Mouse (Mus musculus): ENCODE measurements at regions not wholly inside any gene's neighbourhood (a gene's known extent, or its start where the extent isn't known, plus 50 kb on each side); places are given as distances from the start of the nearest gene placed in this dataset.

GRCm38 (mm10) chr16:75285811-75286210, 300.1 kb downstream of the Lipi start:
- Histone ChIP-seq H3K4me2 (ENCODE audit: low read length) (no peak overlapping the region), H3K27me3 (ENCODE audit: control insufficient read depth, insufficient read depth, low read depth, low read length) (no peaks in the 10 kb centered on the region), H3K27ac (ENCODE audit: low read length) (no peak overlapping the region), H3K4me1 (ENCODE audit: control insufficient read depth, insufficient read depth, low read length) (no peaks in the 10 kb centered on the region), H3K4me3 (ENCODE audit: low read depth, low read length) (no peak overlapping the region), H3K36me3 (ENCODE audit: control insufficient read depth, insufficient read depth, low read length) (no peaks in the 10 kb centered on the region), H3K9me3 (replicated peaks; ENCODE audit: control insufficient read depth, low read length, poor library complexity, severe bottlenecking) (no peaks in the 10 kb centered on the region), H3K9ac (ENCODE audit: low read depth, low read length) (no peak overlapping the region)
- no peak for ATAC-seq
- 95% methylated on average over 2 of the region's 2 CpGs for WGBS

GRCm38 (mm10) chr16:75263903-75264302, 322.0 kb downstream of the Lipi start:
- Histone ChIP-seq H3K27me3 (ENCODE audit: control insufficient read depth, insufficient read depth, low read depth, low read length) (no peaks in the 10 kb centered on the region), H3K4me3 (ENCODE audit: low read depth, low read length) (no peak overlapping the region), H3K36me3 (ENCODE audit: control insufficient read depth, insufficient read depth, low read length) (no peaks in the 10 kb centered on the region), H3K9me3 (replicated peaks; ENCODE audit: control insufficient read depth, low read length, poor library complexity, severe bottlenecking) (no peaks in the 10 kb centered on the region), H3K27ac (ENCODE audit: low read length) (no peak overlapping the region), H3K4me2 (ENCODE audit: low read length) (no peak overlapping the region), H3K9ac (ENCODE audit: low read depth, low read length) (no peak overlapping the region), H3K4me1 (ENCODE audit: control insufficient read depth, insufficient read depth, low read length) (no peaks in the 10 kb centered on the region)
- ATAC-seq: no peak
- WGBS: 69% methylated on average over 6 of the region's 6 CpGs

- H3K9ac ChIP-seq (ENCODE audit: low read depth, low read length): no peak overlapping the region
- H3K9me3 ChIP-seq (replicated peaks; ENCODE audit: control insufficient read depth, low read length, poor library complexity, severe bottlenecking): no peaks in the 10 kb centered on the region
- H3K4me3 ChIP-seq (ENCODE audit: low read depth, low read length): no peak overlapping the region
- no peaks in the 10 kb centered on the region for H3K27me3 ChIP-seq (ENCODE audit: control insufficient read depth, insufficient read depth, low read depth, low read length)
- no peaks in the 10 kb centered on the region for H3K36me3 ChIP-seq (ENCODE audit: control insufficient read depth, insufficient read depth, low read length)
- 93% methylated on average over 1 of the region's 1 CpGs for WGBS
- no peak for ATAC-seq
- no peaks in the 10 kb centered on the region for H3K4me1 ChIP-seq (ENCODE audit: control insufficient read depth, insufficient read depth, low read length)
- no peak overlapping the region for H3K27ac ChIP-seq (ENCODE audit: low read length)
- no peak overlapping the region for H3K4me2 ChIP-seq (ENCODE audit: low read length)
Measured at GRCm38 (mm10) chr16:75254981-75255380, 330.9 kb downstream of the Lipi start.

GRCm38 (mm10) chr16:75249170-75249569, 336.7 kb downstream of the Lipi start:
- no peaks in the 10 kb centered on the region for H3K27me3 ChIP-seq (ENCODE audit: control insufficient read depth, insufficient read depth, low read depth, low read length)
- no peaks in the 10 kb centered on the region for H3K4me1 ChIP-seq (ENCODE audit: control insufficient read depth, insufficient read depth, low read length)
- no peak overlapping the region for H3K4me3 ChIP-seq (ENCODE audit: low read depth, low read length)
- no peak for ATAC-seq
- H3K36me3 ChIP-seq (ENCODE audit: control insufficient read depth, insufficient read depth, low read length): no peaks in the 10 kb centered on the region
- H3K4me2 ChIP-seq (ENCODE audit: low read length): no peak overlapping the region
- no peaks in the 10 kb centered on the region for H3K9me3 ChIP-seq (replicated peaks; ENCODE audit: control insufficient read depth, low read length, poor library complexity, severe bottlenecking)
- no peak overlapping the region for H3K9ac ChIP-seq (ENCODE audit: low read depth, low read length)
- 15% methylated on average over 5 of the region's 5 CpGs for WGBS
- no peak overlapping the region for H3K27ac ChIP-seq (ENCODE audit: low read length)

- ATAC-seq: no peak
- 91% methylated on average over 2 of the region's 2 CpGs for WGBS
Measured at GRCm38 (mm10) chr16:75240383-75240782, 345.5 kb downstream of the Lipi start.

GRCm38 (mm10) chr16:75232133-75232532, 353.7 kb downstream of the Lipi start:
- Histone ChIP-seq H3K4me2 (ENCODE audit: low read length) (no peak overlapping the region), H3K4me3 (ENCODE audit: low read depth, low read length) (no peak overlapping the region), H3K9me3 (replicated peaks; ENCODE audit: control insufficient read depth, low read length, poor library complexity, severe bottlenecking) (no peaks in the 10 kb centered on the region), H3K4me1 (ENCODE audit: control insufficient read depth, insufficient read depth, low read length) (no peaks in the 10 kb centered on the region), H3K36me3 (ENCODE audit: control insufficient read depth, insufficient read depth, low read length) (no peaks in the 10 kb centered on the region), H3K27ac (ENCODE audit: low read length) (no peak overlapping the region), H3K27me3 (ENCODE audit: control insufficient read depth, insufficient read depth, low read depth, low read length) (no peaks in the 10 kb centered on the region), H3K9ac (ENCODE audit: low read depth, low read length) (no peak overlapping the region)
- 91% methylated on average over 1 of the region's 1 CpGs for WGBS
- ATAC-seq: no peak

More at GRCm38 (mm10) chr16:75240383-75240782, 345.5 kb downstream of the Lipi start:
- Histone ChIP-seq H3K9me3 (replicated peaks; ENCODE audit: control insufficient read depth, low read length, poor library complexity, severe bottlenecking) (no peaks in the 10 kb centered on the region), H3K4me3 (ENCODE audit: low read depth, low read length) (no peak overlapping the region), H3K27ac (ENCODE audit: low read length) (no peak overlapping the region), H3K27me3 (ENCODE audit: control insufficient read depth, insufficient read depth, low read depth, low read length) (no peaks in the 10 kb centered on the region), H3K36me3 (ENCODE audit: control insufficient read depth, insufficient read depth, low read length) (no peaks in the 10 kb centered on the region), H3K9ac (ENCODE audit: low read depth, low read length) (no peak overlapping the region), H3K4me1 (ENCODE audit: control insufficient read depth, insufficient read depth, low read length) (no peaks in the 10 kb centered on the region), H3K4me2 (ENCODE audit: low read length) (no peak overlapping the region)

GRCm38 (mm10) chr16:75193404-75193803, 392.5 kb downstream of the Lipi start:
- Histone ChIP-seq H3K4me1 (ENCODE audit: control insufficient read depth, insufficient read depth, low read length) (no peaks in the 10 kb centered on the region), H3K27ac (ENCODE audit: low read length) (no peak overlapping the region), H3K4me3 (ENCODE audit: low read depth, low read length) (no peak overlapping the region), H3K9ac (ENCODE audit: low read depth, low read length) (no peak overlapping the region), H3K4me2 (ENCODE audit: low read length) (no peak overlapping the region), H3K36me3 (ENCODE audit: control insufficient read depth, insufficient read depth, low read length) (no peaks in the 10 kb centered on the region), H3K27me3 (ENCODE audit: control insufficient read depth, insufficient read depth, low read depth, low read length) (no peaks in the 10 kb centered on the region), H3K9me3 (replicated peaks; ENCODE audit: control insufficient read depth, low read length, poor library complexity, severe bottlenecking) (no peaks in the 10 kb centered on the region)
- WGBS: 68% methylated on average over 2 of the region's 2 CpGs
- ATAC-seq: no peak

GRCm38 (mm10) chr16:75190316-75190715, 395.5 kb downstream of the Lipi start:
- WGBS: 87% methylated on average over 6 of the region's 6 CpGs
- ATAC-seq: no peak
- H3K4me3 ChIP-seq (ENCODE audit: low read depth, low read length): no peak overlapping the region

GRCm38 (mm10) chr16:75166040-75166439, 419.8 kb downstream of the Lipi start:
- Histone ChIP-seq H3K27ac (ENCODE audit: low read length) (no peak overlapping the region), H3K4me1 (ENCODE audit: control insufficient read depth, insufficient read depth, low read length) (no peaks in the 10 kb centered on the region), H3K4me3 (ENCODE audit: low read depth, low read length) (no peak overlapping the region), H3K4me2 (ENCODE audit: low read length) (no peak overlapping the region), H3K9ac (ENCODE audit: low read depth, low read length) (no peak overlapping the region), H3K27me3 (ENCODE audit: control insufficient read depth, insufficient read depth, low read depth, low read length) (no peaks in the 10 kb centered on the region), H3K36me3 (ENCODE audit: control insufficient read depth, insufficient read depth, low read length) (no peaks in the 10 kb centered on the region), H3K9me3 (replicated peaks; ENCODE audit: control insufficient read depth, low read length, poor library complexity, severe bottlenecking) (no peaks in the 10 kb centered on the region)
- WGBS: 93% methylated on average over 1 of the region's 1 CpGs
- ATAC-seq: no peak

More at GRCm38 (mm10) chr16:75190316-75190715, 395.5 kb downstream of the Lipi start:
- H3K4me1 ChIP-seq (ENCODE audit: control insufficient read depth, insufficient read depth, low read length): no peaks in the 10 kb centered on the region
- H3K4me2 ChIP-seq (ENCODE audit: low read length): no peak overlapping the region
- H3K27ac ChIP-seq (ENCODE audit: low read length): no peak overlapping the region
- H3K9me3 ChIP-seq (replicated peaks; ENCODE audit: control insufficient read depth, low read length, poor library complexity, severe bottlenecking): no peaks in the 10 kb centered on the region
- no peaks in the 10 kb centered on the region for H3K27me3 ChIP-seq (ENCODE audit: control insufficient read depth, insufficient read depth, low read depth, low read length)
- no peak overlapping the region for H3K9ac ChIP-seq (ENCODE audit: low read depth, low read length)
- no peaks in the 10 kb centered on the region for H3K36me3 ChIP-seq (ENCODE audit: control insufficient read depth, insufficient read depth, low read length)

Measured in midbrain, embryonic 16.5 days (tissue).